Mouse (Mus musculus) small intestine, adult 2 months (tissue): ENCODE results near the gene Smim26. TPM values are rescaled to one million over a fixed set of nuclear protein-coding genes. Genes with fewer than 3 reads are reported as not detected.

Source experiments
- H3K27ac ChIP-seq: fragments of 200-500 bp; 2 replicates; pipeline ENCODE4 v1.5.1; 2012; ENCODE audit warnings: low read depth, low read length, control low read depth, inconsistent platforms; ENCODE audit not compliant: insufficient read depth
- H3K27me3 ChIP-seq: fragments of 200-500 bp; 2 replicates; pipeline ENCODE4 v1.6.1; 2012; ENCODE audit warnings: mild to moderate bottlenecking, moderate library complexity, low read length, inconsistent platforms; ENCODE audit not compliant: control insufficient read depth, insufficient read depth
- H3K36me3 ChIP-seq: fragments of 200-500 bp; 2 replicates; pipeline ENCODE4 v1.6.1; 2012; ENCODE audit warnings: mild to moderate bottlenecking, low read length, control low read depth, inconsistent platforms; ENCODE audit not compliant: control insufficient read depth, insufficient read depth
- H3K4me1 ChIP-seq: fragments of 200-500 bp; 2 replicates; pipeline ENCODE4 v1.6.1; 2012; ENCODE audit warnings: low read length, inconsistent platforms, mixed read lengths; ENCODE audit not compliant: control insufficient read depth, insufficient read depth, insufficient read length
- H3K4me3 ChIP-seq: fragments of 200-500 bp; 2 replicates; pipeline ENCODE4 v1.5.1; 2012; ENCODE audit warnings: low read depth, mild to moderate bottlenecking, control low read depth, inconsistent platforms, low read length, moderate library complexity
- CTCF ChIP-seq: fragments of 200-500 bp; IDR thresholded peaks from 2 replicates; pipeline ENCODE4 v1.5.1; 2012; ENCODE audit warnings: low read depth, mild to moderate bottlenecking, control low read depth, inconsistent platforms, low read length, moderate library complexity, mixed read lengths; ENCODE audit not compliant: insufficient replicate concordance, insufficient read length; ENCODE audit errors: extremely low read depth
- POLR2A ChIP-seq: fragments of 200-500 bp; IDR thresholded peaks from 2 replicates; pipeline ENCODE4 v1.6.1; 2012; ENCODE audit warnings: low read depth, mild to moderate bottlenecking, control low read depth, inconsistent platforms, low read length, moderate library complexity
- WGBS: fragments of 180-500 bp; shearing (Covaris S2); methylation state at CpG from one replicate; pipeline ENCODE4 v1.1.7; 2018; 5-methylcytosine and 5-hydroxymethylcytosine counted together
- polyA plus RNA-seq: library from polyadenylated mRNA; depleted of rRNA; stranded (reverse); fragments of >200 nt; gene quantifications from 2 replicates; pipeline ENCODE4 v1.2.3, GENCODE M21; 2012; rRNA removed

Gene Smim26
- 1.4 and 1.8 TPM in 2 replicates for polyA plus RNA-seq

GRCm38 (mm10) chr2:144593951-144594651 lies at the start of gene Smim26:
Gene Smim26 (plus strand): TSS chr2:144594054.
- peaks cover 2% of the 10 kb centered on the region; the same call in 1 of the 2 replicates for H3K4me1 ChIP-seq
- peak; percentile 72 for TF ChIP-seq POLR2A
- TF ChIP-seq CTCF, result no peak
- under 1% methylated on average over 31 of the region's 31 CpGs for WGBS
- peak within 1 kb of the TSS; percentile 59 for H3K27ac ChIP-seq
- H3K36me3 ChIP-seq, result peaks cover 9% of the 10 kb centered on the region
- peak within 1 kb of the TSS; percentile 85 for H3K4me3 ChIP-seq
- H3K27me3 ChIP-seq, result no peaks in the 10 kb centered on the region

- 39% methylated on average over 6 of the region's 6 CpGs for WGBS
- Histone ChIP-seq H3K27ac (no peak overlapping the region), H3K27me3 (no peaks in the 10 kb centered on the region), H3K4me1 (peaks cover 5% of the 10 kb centered on the region; the same call in 1 of the 2 replicates), H3K4me3 (no peak overlapping the region), H3K36me3 (peaks cover 14% of the 10 kb centered on the region)
- TF ChIP-seq CTCF (no peak), POLR2A (no peak)
Measured at GRCm38 (mm10) chr2:144544630-144545029, 49.2 kb upstream of the Smim26 start.

GRCm38 (mm10) chr2:144545061-144545460 lies 48.8 kb upstream of the Smim26 start:
- no peak overlapping the region for H3K27ac ChIP-seq
- 38% methylated on average over 2 of the region's 2 CpGs for WGBS
- H3K4me1 ChIP-seq, result peaks cover 5% of the 10 kb centered on the region; the same call in 1 of the 2 replicates
- H3K36me3 ChIP-seq, result peaks cover 12% of the 10 kb centered on the region
- TF ChIP-seq POLR2A (no peak), CTCF (no peak)
- H3K27me3 ChIP-seq, result no peaks in the 10 kb centered on the region
- H3K4me3 ChIP-seq, result no peak overlapping the region

DNA sequence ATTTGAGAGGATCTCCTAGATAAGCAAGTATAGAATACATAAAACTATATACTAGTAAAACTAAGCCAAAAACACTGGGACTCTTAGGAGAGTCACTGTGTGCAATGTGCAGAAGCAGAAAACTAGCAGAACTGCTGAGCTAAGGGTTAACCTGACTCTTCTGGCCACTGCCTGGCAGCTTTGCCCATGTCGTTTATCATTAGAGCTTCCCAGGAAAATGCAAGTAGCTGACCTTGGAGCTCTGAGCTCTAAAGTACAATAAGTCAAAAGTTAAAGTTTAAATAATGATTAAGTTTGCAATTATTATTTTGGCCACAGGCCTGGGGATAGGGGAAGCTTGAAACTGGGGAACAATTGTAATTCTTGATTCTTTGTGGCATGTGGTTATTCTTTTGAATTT lies 48.4 kb upstream of the Smim26 start:
- H3K27ac ChIP-seq, result no peak overlapping the region
- no peaks in the 10 kb centered on the region for H3K27me3 ChIP-seq
- H3K36me3 ChIP-seq, result peaks cover 11% of the 10 kb centered on the region
- H3K4me3 ChIP-seq, result no peak overlapping the region
- 22% methylated on average over 1 of the region's 1 CpGs for WGBS
- peaks cover 5% of the 10 kb centered on the region; the same call in 1 of the 2 replicates for H3K4me1 ChIP-seq
- no peak for TF ChIP-seq CTCF
- no peak for TF ChIP-seq POLR2A

DNA sequence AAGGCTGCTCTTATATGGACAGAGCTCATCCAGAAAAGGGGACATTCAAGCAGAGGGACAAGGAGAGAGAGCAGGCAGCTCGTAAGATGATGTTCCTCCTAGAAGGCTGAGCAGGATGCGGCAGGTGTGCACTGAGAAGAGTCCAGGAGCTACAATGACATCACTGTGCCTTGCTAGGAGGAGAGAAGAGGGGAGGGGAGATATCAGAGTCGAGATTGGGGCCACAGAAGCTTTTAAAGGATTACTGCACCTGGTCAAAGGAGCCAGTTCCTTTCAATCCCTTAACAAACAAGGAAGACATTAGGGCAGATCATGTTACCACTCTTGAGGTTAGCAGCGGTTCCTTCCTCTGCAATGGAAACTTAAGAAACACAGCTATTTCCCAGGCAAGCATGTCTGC lies 46.3 kb upstream of the Smim26 start:
- Histone ChIP-seq H3K27me3 (no peaks in the 10 kb centered on the region), H3K4me1 (peaks cover 5% of the 10 kb centered on the region; the same call in 1 of the 2 replicates), H3K4me3 (no peak overlapping the region), H3K36me3 (peaks cover 7% of the 10 kb centered on the region), H3K27ac (no peak overlapping the region)
- 33% methylated on average over 4 of the region's 4 CpGs for WGBS
- TF ChIP-seq POLR2A (no peak), CTCF (no peak)

GRCm38 (mm10) chr2:144550529-144550928 lies 43.3 kb upstream of the Smim26 start, which contains the start of gene Rbbp9:
Gene Rbbp9 (minus strand): TSS chr2:144550869.
- Histone ChIP-seq H3K36me3 (0 out of 2 replicates have a peak, but pooled peaks cover 2% of the 10 kb centered on the region), H3K27me3 (no peaks in the 10 kb centered on the region), H3K27ac (no peak within 1 kb of the TSS), H3K4me3 (peak within 1 kb of the TSS; percentile 98), H3K4me1 (peaks cover 3% of the 10 kb centered on the region; the same call in 1 of the 2 replicates)
- TF ChIP-seq CTCF (no peak), POLR2A (no peak; the same call in 1 of the 2 replicates)
- under 1% methylated on average over 17 of the region's 17 CpGs for WGBS

GRCm38 (mm10) chr2:144553905-144554304 lies 39.9 kb upstream of the Smim26 start:
- Histone ChIP-seq H3K27ac (no peak overlapping the region), H3K36me3 (no peaks in the 10 kb centered on the region), H3K27me3 (no peaks in the 10 kb centered on the region), H3K4me3 (no peak overlapping the region), H3K4me1 (peaks cover 3% of the 10 kb centered on the region; the same call in 1 of the 2 replicates)
- WGBS, result 92% methylated on average over 3 of the region's 3 CpGs
- TF ChIP-seq CTCF (no peak), POLR2A (no peak)
